Mouse (Mus musculus) kidney, embryonic 14.5 days (tissue): ENCODE measurements at regions not wholly inside any gene's neighbourhood (a gene's known extent, or its start where the extent isn't known, plus 50 kb on each side); places are given as distances from the start of the nearest gene placed in this dataset.
A peak's percentile ranks its signal among the peaks of the same experiment; 100 is the strongest.

Experiments
- ATAC-seq: fragments of 200-750 bp; cut with Nextera tagmentation; 2 replicates; pipeline ENCODE4 v1.8.0; 2017; ENCODE audit warnings: moderate number of reproducible peaks, mild to moderate bottlenecking, moderate TSS enrichment, moderate library complexity; ENCODE audit not compliant: low FRiP score, low TSS enrichment
- H3K27ac ChIP-seq: fragments of 300-500 bp; sonication (generic); 2 replicates; pipeline ENCODE4 v1.5.1; 2014; ENCODE audit warnings: low read depth, mild to moderate bottlenecking, low read length, moderate library complexity, mixed read lengths
- H3K27me3 ChIP-seq: fragments of 300-500 bp; sonication (generic); 2 replicates; pipeline ENCODE4 v1.6.1; 2014; ENCODE audit warnings: mild to moderate bottlenecking, low read length; ENCODE audit not compliant: control insufficient read depth, insufficient read depth
- H3K36me3 ChIP-seq: fragments of 300-500 bp; sonication (generic); 2 replicates; pipeline ENCODE4 v1.6.1; 2014; ENCODE audit warnings: low read length, mixed read lengths; ENCODE audit not compliant: control insufficient read depth, insufficient read depth
- H3K4me1 ChIP-seq: fragments of 300-500 bp; sonication (generic); 2 replicates; pipeline ENCODE4 v1.6.1; 2014; ENCODE audit warnings: low read length, mixed read lengths; ENCODE audit not compliant: control insufficient read depth, insufficient read depth
- H3K4me2 ChIP-seq: fragments of 300-500 bp; sonication (generic); replicated peaks from 2 replicates; pipeline ENCODE4 v1.6.1; 2014; ENCODE audit warnings: low read depth, mild to moderate bottlenecking, low read length
- H3K4me3 ChIP-seq: fragments of 300-500 bp; sonication (generic); 2 replicates; pipeline ENCODE4 v1.5.1; 2014; ENCODE audit warnings: mild to moderate bottlenecking, low read length
- H3K9ac ChIP-seq: fragments of 300-500 bp; sonication (generic); 2 replicates; pipeline ENCODE4 v1.6.1; 2014; ENCODE audit warnings: low read depth, mild to moderate bottlenecking, low read length, moderate library complexity
- H3K9me3 ChIP-seq: fragments of 300-500 bp; sonication (generic); 2 replicates; pipeline ENCODE4 v1.6.1; 2016; ENCODE audit warnings: low read length; ENCODE audit not compliant: control insufficient read depth
- WGBS: fragments of 180-500 bp; shearing (Covaris S2); extraction: QIAGEN DNeasy Blood & Tissue Kit; methylation state at CpG from one replicate; pipeline ENCODE4 v1.1.7; 2014; 5-methylcytosine and 5-hydroxymethylcytosine counted together

GRCm38 (mm10) chr8:10898562-10899527, 109.4 kb downstream of the Irs2 start:
- peak; percentile 43 for ATAC-seq
- Histone ChIP-seq H3K27ac (peak overlapping the region; percentile 11; the same call in 1 of the 2 replicates), H3K36me3 (no peaks in the 10 kb centered on the region), H3K27me3 (0 out of 2 replicates have a peak, but pooled peaks cover 4% of the 10 kb centered on the region), H3K4me3 (no peak overlapping the region), H3K9me3 (no peaks in the 10 kb centered on the region), H3K4me2 (peak overlapping the region; percentile 39), H3K4me1 (peaks cover 21% of the 10 kb centered on the region), H3K9ac (no peak overlapping the region; the same call in 1 of the 2 replicates)
- 11% methylated on average over 16 of the region's 16 CpGs for WGBS

- WGBS: 63% methylated on average over 7 of the region's 7 CpGs
- H3K9ac ChIP-seq: no peak overlapping the region
- H3K4me2 ChIP-seq: no peak overlapping the region
- no peak overlapping the region for H3K4me3 ChIP-seq
- H3K27ac ChIP-seq: no peak overlapping the region
- no peaks in the 10 kb centered on the region for H3K36me3 ChIP-seq
- peaks cover 21% of the 10 kb centered on the region for H3K4me1 ChIP-seq
- 0 out of 2 replicates have a peak, but pooled peaks cover 4% of the 10 kb centered on the region for H3K27me3 ChIP-seq
- no peaks in the 10 kb centered on the region for H3K9me3 ChIP-seq
- no peak for ATAC-seq
Observed at GRCm38 (mm10) chr8:10897573-10897972, 110.7 kb downstream of the Irs2 start.

DNA sequence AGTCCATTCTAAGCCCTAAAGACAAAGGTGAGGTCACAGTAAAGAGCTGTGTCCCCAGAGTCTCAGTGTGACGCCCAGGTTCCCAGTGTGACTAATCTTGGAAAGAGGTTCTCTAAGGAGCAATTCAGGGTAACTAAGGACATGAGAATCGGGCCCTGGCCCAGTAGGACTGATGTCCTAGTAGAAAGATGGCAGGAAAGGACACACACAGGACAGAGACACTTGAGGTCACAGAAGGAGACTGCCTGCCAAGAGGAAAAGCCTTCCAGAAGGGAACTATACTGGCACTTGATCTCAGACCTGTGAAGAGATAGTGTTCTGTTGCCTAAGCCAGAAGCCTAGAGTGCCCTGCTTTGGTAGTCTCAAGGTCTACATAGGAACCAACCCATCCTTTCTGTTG, 113.1 kb downstream of the Irs2 start:
- ATAC-seq: no peak
- Histone ChIP-seq H3K4me2 (no peak overlapping the region), H3K27me3 (0 out of 2 replicates have a peak, but pooled peaks cover 4% of the 10 kb centered on the region), H3K9ac (no peak overlapping the region), H3K36me3 (no peaks in the 10 kb centered on the region), H3K9me3 (no peaks in the 10 kb centered on the region), H3K4me3 (no peak overlapping the region), H3K4me1 (peaks cover 21% of the 10 kb centered on the region), H3K27ac (no peak overlapping the region)
- WGBS: 79% methylated on average over 2 of the region's 2 CpGs

GRCm38 (mm10) chr8:10894306-10894705, 114.0 kb downstream of the Irs2 start:
- Histone ChIP-seq H3K36me3 (no peaks in the 10 kb centered on the region), H3K4me3 (no peak overlapping the region), H3K27ac (no peak overlapping the region), H3K27me3 (0 out of 2 replicates have a peak, but pooled peaks cover 4% of the 10 kb centered on the region), H3K4me1 (peaks cover 12% of the 10 kb centered on the region), H3K9me3 (no peaks in the 10 kb centered on the region), H3K9ac (no peak overlapping the region), H3K4me2 (no peak overlapping the region)
- 60% methylated on average over 5 of the region's 5 CpGs for WGBS
- no peak for ATAC-seq

DNA sequence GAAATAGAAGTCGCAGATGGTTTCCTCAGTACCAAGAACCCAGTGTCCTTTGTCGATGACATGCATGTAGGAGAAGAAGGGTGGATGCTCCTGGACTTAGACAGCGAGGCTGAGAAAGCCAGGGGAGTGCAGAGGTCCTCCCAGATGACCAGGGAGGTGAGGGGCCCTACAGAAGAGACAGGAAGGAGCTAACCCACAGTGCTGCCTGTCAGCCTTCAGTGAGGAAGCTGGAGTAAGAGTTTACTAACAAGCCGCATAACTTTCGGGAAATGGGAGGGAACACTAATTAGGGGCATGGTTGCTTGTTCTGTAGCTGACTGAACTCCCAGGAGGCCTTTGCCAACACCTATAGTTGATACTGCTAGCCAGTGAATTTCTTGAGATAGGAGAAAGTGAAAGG, 114.5 kb downstream of the Irs2 start:
- 69% methylated on average over 5 of the region's 5 CpGs for WGBS

GRCm38 (mm10) chr8:10891906-10892305, 116.4 kb downstream of the Irs2 start:
- H3K4me3 ChIP-seq: no peak overlapping the region
- no peak overlapping the region for H3K27ac ChIP-seq
- H3K36me3 ChIP-seq: no peaks in the 10 kb centered on the region
- no peak for ATAC-seq
- no peak overlapping the region for H3K9ac ChIP-seq
- H3K9me3 ChIP-seq: no peaks in the 10 kb centered on the region
- no peaks in the 10 kb centered on the region for H3K4me1 ChIP-seq
- no peak overlapping the region for H3K4me2 ChIP-seq
- WGBS: 97% methylated on average over 2 of the region's 2 CpGs
- H3K27me3 ChIP-seq: 0 out of 2 replicates have a peak, but pooled peaks cover 4% of the 10 kb centered on the region

More for the DNA sequence above, 114.5 kb downstream of the Irs2 start:
- no peak for ATAC-seq
- Histone ChIP-seq H3K36me3 (no peaks in the 10 kb centered on the region), H3K4me1 (peaks cover 7% of the 10 kb centered on the region), H3K9me3 (no peaks in the 10 kb centered on the region), H3K4me3 (no peak overlapping the region), H3K27ac (no peak overlapping the region), H3K4me2 (no peak overlapping the region), H3K9ac (no peak overlapping the region), H3K27me3 (0 out of 2 replicates have a peak, but pooled peaks cover 4% of the 10 kb centered on the region)

- Histone ChIP-seq H3K4me3 (no peak overlapping the region), H3K27me3 (0 out of 2 replicates have a peak, but pooled peaks cover 4% of the 10 kb centered on the region), H3K4me2 (no peak overlapping the region), H3K9me3 (no peaks in the 10 kb centered on the region), H3K36me3 (no peaks in the 10 kb centered on the region), H3K9ac (no peak overlapping the region), H3K4me1 (no peaks in the 10 kb centered on the region), H3K27ac (no peak overlapping the region)
- 89% methylated on average over 5 of the region's 5 CpGs for WGBS
- no peak for ATAC-seq
Observed at GRCm38 (mm10) chr8:10891440-10891839, 116.8 kb downstream of the Irs2 start.

- no peak overlapping the region for H3K9ac ChIP-seq
- H3K9me3 ChIP-seq: no peaks in the 10 kb centered on the region
- H3K4me2 ChIP-seq: no peak overlapping the region
- no peak overlapping the region for H3K4me3 ChIP-seq
- no peaks in the 10 kb centered on the region for H3K36me3 ChIP-seq
- H3K27me3 ChIP-seq: no peaks in the 10 kb centered on the region; the same call in 1 of the 2 replicates
- no peaks in the 10 kb centered on the region for H3K4me1 ChIP-seq
- WGBS: 92% methylated on average over 3 of the region's 3 CpGs
- H3K27ac ChIP-seq: no peak overlapping the region
- ATAC-seq: no peak
Observed at GRCm38 (mm10) chr8:10885452-10885851, 122.8 kb downstream of the Irs2 start.

- Histone ChIP-seq H3K36me3 (no peaks in the 10 kb centered on the region), H3K9ac (no peak overlapping the region), H3K4me3 (no peak overlapping the region), H3K4me2 (no peak overlapping the region), H3K9me3 (no peaks in the 10 kb centered on the region), H3K27me3 (peaks cover 3% of the 10 kb centered on the region; the same call in 1 of the 2 replicates), H3K27ac (no peak overlapping the region), H3K4me1 (no peaks in the 10 kb centered on the region)
- 71% methylated on average over 7 of the region's 7 CpGs for WGBS
- no peak for ATAC-seq
Observed at GRCm38 (mm10) chr8:10883418-10883817, 124.8 kb downstream of the Irs2 start.
